Mouse (Mus musculus) spleen, adult 12 weeks (tissue): ENCODE measurements at regions not wholly inside any gene's neighbourhood (a gene's known extent, or its start where the extent isn't known, plus 50 kb on each side); places are given as distances from the start of the nearest gene placed in this dataset.

ENCODE experiments used
- DNase-seq: peaks from one replicate; pipeline ENCODE4 v3.0.0; 2022; ENCODE audit warnings: low spot score

DNA sequence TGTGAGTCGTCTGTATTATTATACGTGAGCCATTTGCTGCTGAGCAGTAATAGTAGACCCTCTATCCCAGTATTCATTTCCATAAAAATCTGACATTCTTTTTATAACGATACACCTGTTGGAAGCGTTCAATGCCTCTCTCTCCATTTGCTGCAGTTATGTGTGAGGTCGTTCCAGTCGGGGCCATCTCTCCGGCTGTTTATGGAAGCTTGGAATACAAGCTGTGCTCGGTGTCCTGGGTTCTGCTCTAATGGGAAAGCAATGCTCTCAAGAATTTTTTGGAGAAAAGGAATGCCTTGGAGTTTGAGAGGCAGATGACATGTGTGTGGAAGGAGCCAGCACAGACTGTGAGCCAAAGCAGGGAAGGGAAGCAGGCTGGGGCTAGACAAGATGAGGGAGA is 414.1 kb downstream of the Lmo4 start:
- DNase-seq, result no peak

DNA sequence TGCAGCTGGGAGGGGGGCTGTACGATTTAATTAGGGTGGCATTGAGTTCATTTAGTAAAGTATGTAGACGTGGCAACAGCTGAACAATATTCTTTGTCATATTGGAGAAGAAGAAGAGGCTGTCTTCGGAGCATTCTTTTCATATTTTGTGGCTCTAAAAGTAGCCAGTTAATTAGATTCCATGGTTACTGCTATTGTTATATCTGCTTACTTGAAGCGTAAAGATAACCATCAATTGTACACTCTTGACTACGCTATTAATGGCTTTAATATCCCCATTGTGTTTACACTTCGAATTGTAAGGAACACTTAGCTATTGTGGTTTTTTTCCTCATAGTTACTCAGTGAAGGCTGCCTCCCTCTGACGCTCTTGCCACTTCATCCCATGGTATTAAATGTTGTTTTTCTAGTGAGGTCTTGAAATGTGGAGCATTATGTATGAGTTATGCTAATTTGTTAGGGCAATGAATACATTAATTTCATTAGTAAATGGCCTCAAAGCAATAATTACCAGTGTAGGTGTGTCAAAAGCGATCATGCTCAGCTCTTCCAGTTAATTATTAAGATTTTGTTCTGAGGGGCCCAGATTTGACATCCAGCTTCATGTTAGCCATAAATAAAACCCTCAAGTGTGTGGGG is 415.0 kb downstream of the Lmo4 start:
- DNase-seq, result no peak

- no peak for DNase-seq
Observed at GRCm38 (mm10) chr3:143786889-143787288, 418.1 kb downstream of the Lmo4 start.

DNA sequence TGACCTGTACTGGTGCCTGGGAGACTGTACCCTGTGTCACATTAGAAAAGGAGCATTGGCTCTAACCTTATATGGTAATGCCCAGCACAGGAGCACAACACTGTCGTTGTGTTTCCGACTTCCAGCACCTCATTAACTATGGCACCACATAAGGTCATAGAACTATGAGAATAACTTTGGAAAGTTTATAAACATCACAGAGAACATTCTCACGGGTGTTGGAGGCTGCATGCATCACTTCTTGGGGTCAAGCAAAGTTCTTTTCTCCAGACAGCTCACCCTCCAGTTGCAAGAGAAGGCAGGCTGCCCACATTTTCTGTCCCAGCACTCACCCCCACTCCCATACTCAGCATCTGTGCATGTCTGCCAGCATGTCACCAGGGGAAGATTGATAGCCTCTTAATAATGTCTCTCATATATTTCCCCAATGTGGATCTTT is 420.6 kb downstream of the Lmo4 start:
- no peak for DNase-seq

DNA sequence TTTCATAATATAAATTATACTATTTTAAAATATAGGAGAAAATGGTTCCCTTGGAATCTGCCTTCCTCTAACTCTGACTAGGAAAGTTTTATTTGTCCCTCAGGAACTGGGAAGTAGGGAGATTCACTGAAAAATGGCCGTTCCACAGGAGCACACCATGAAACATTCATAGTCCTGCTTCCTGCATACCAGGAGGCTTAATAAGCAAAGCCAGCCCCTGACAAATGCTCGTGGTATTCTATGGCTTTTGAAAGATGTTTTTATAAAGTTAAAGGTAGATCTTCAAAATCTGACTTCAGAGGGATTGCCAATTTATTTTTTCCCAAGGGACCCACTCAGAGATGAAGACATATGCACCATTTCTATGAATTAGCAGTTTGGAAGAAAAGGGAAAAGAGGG is 426.9 kb downstream of the Lmo4 start:
- no peak for DNase-seq

- DNase-seq, result no peak
Observed at GRCm38 (mm10) chr3:143759337-143759736, 445.7 kb downstream of the Lmo4 start.

- no peak for DNase-seq
Observed at GRCm38 (mm10) chr3:143753197-143753596, 451.8 kb downstream of the Lmo4 start.

GRCm38 (mm10) chr3:143752660-143753059 is 452.4 kb downstream of the Lmo4 start:
- no peak for DNase-seq

GRCm38 (mm10) chr3:143750128-143750527 is 454.9 kb downstream of the Lmo4 start:
- no peak for DNase-seq

DNA sequence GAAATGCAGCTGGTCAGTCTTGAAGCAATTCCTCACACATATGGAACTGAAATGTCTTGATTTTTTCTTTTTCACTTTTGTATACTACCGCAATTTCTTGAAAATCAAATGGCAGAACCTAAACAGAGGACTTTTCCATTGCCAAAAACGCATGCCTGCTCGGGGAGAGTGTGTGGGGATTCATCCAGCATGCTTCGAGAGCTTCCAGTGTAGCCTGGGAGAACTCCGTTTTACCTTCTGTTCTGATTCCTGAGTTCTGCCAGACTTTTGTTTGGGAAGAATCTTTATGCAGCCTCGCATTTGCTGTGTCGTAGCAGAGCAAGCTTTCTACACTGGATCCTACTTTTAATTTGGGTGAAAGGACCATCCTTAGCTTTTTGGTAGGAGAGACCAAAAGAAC is 461.4 kb downstream of the Lmo4 start:
- no peak for DNase-seq

DNA sequence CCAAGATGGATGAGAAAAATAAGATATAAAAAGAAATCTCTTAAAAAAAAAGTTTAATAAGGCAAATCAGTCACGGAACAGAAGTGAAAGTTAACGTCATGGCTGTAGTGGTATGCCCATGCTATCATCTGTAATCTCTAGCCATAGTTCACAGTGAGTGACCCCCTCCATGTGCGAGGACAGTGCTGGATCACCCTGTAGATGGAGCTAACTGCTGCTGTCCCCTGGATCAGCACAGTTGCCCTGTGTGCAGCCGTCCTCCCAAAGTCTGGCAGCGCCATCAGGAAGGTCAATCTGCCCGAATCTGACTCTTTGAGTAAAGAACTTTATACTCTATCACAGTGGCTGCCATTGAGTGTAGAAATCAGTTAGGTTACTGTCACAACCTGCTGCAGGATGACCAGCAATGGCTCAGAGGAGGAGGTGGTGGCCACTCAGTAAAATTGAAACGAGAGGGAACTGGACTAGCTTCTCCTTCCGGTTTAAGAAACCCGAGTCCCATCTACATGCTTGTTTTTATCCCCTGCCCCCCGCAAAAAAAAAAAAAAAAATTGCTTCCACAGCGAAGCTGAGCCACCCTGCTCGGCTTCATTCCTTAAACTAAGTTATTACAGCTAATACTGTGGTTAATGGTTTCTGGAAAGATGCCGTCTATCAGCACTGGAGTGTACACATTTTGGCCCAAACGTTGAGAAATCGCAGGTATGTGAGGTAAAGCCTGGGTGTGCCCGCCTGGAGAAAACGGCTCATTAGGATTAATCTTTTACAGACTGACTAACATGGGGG is 462.0 kb downstream of the Lmo4 start:
- DNase-seq, result no peak

DNA sequence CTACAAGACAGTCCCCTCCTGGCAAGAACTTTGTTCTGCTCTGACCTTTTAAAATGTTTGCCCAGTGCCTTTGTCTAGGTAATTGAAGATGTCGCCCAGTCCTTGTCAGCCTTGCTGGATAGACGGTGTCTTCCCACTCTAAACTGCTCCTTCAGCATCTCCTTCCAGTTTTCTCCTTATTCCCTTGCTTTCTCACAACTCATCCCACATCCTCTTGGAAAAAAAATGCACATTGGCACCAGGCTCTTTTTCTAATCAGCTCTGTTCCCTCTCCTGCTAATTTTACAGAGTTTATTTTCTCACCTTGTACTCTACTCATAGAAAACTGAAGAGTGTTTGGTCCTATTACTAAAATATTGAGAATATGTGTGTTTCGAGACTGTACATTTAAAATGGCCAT is 466.3 kb downstream of the Lmo4 start:
- no peak for DNase-seq

DNA sequence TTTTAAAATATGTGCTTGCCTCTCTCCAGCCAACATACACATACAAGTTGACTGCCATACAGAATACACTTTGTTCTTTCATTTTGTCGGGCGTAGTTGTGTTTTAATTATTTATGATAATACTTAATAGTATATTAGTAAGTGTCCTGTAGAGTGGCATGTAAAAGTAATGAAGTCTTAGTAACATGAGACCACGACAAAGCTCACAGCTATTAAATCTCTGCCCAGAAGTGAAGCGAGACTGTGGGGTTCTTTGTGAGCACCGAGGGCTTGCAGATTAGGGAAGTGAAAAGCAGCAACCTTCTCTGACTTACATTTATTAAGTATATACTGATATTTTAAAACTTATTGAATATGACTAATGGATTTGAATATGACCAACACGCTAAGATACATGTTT is 467.2 kb downstream of the Lmo4 start:
- no peak for DNase-seq

- no peak for DNase-seq
Observed at GRCm38 (mm10) chr3:143736651-143737398, 468.2 kb downstream of the Lmo4 start.

GRCm38 (mm10) chr3:143734791-143735190 is 470.2 kb downstream of the Lmo4 start:
- DNase-seq, result no peak

GRCm38 (mm10) chr3:143732966-143733725 is 471.9 kb downstream of the Lmo4 start:
- DNase-seq, result no peak

- DNase-seq, result no peak
Observed at GRCm38 (mm10) chr3:143729473-143730076, 475.4 kb downstream of the Lmo4 start.

DNA sequence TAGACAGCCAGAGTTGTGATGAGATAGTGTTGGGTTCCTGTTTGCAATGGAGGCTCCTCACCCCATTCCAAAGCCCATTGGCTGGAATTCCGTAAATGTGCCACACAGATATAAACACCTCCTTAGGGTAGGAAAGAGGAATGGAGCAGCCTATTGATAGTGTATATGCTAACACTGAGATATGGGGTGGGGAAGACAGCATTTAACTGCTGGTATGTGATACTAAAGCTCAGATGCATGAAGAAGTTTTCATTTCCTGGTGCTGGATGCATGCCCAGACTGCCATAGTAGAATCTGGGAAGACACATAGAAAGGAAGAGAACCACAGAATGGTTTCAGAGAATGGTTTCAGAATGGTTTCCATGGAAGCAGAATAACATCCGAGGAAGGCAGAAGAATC is 482.4 kb downstream of the Lmo4 start:
- no peak for DNase-seq

DNA sequence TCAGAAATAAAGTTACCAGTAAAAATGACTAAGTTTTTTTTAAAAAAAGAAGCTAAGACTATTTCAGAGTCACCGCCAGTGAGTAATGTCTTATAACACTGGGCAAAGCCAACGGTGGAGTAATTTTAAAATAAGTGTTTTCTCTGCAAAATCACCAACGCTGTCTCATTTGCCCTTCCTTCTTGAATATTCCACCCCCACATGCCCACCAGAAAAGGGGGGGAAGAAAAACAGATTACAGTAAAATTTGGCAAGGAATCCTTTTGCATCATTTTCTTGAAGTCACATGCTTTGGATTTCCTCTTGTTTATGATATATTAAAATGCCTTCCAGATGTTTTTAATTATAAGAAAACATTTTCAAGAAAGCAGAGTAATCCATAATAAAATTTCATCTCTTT is 482.9 kb downstream of the Lmo4 start:
- DNase-seq, result no peak

DNA sequence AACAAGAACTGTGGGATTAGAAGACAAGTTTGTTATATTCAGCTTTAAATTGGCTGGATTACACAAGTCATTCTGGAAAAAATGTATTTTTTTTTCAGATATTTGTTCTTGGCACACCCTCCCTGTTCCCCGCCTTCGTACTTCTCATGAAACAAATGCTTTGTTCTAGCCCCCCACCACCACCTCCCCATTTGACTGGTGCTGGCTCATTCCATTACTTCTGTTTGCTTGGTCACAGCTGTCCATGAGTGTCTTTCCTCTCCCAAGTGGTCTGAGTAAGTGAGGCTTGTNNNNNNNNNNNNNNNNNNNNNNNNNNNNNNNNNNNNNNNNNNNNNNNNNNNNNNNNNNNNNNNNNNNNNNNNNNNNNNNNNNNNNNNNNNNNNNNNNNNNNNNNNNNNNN is 491.8 kb downstream of the Lmo4 start:
- DNase-seq, result no peak

- DNase-seq, result no peak
Observed at GRCm38 (mm10) chr3:143710805-143711469, 494.1 kb downstream of the Lmo4 start.
